Mouse (Mus musculus): ENCODE results near the gene Gps2.

DNA sequence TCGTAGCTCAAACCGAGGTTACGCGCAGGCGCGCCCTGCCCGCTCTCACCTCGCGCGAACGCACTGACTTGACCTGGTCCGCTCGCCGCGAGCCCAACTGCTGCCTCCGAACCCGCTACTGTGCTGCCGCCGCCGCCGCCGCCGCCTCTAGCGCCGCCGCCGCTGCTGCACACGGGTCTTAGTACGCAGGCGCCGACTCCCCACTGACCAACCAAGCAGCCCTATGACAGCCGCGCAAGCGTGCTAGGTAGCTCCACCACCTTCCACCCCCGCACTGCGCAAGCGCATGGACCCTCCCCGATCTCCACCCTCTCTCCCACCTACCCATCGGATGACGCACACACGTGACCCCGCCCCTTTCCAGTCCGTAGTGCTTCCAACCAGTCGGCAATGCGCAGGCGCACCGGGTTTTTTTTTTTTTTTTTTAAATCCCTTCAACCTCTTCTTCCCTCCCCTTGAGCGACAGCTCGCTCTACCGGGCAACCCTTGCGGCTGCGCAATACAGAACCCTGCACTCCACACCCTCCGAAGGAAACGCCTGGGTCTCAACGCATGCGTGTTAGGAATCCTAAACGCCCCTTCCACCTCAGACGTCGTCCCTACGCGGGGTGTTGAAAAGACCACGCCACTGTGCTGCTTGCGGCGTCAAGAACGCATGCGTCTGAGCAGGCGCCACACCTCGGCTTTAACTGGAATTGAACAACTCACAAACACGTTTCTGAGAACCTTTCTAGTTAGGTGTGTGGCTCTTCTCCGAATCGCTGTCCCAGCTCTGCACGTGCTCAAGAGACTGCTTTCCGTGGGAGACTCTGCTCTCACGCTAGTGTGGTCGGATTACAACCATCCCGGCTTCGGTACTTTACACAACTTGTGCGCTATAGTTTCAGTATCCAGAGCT is 7.7 kb downstream of the Gps2 start, which contains the start of gene Eif5a:
- peak; percentile 43; the same call in 1 of the 2 replicates for TF ChIP-seq CTCF (IDR thresholded peaks at IDR 0.05; ENCODE audit: extremely low read depth, insufficient read length, insufficient replicate concordance, low read depth, low read length)
- TF ChIP-seq POLR2A (IDR thresholded peaks at IDR 0.05; ENCODE audit: low read depth, low read length), result peak; percentile 63
